Mouse (Mus musculus) brain, embryonic 14.5 days (tissue): ENCODE results near the gene Bcor.

Source experiments
- CTCF ChIP-seq: fragments of 200-500 bp; IDR thresholded peaks from 2 replicates; pipeline ENCODE4 v1.5.1; 2012; ENCODE audit warnings: inconsistent platforms, mild to moderate bottlenecking, moderate library complexity, borderline replicate concordance; ENCODE audit not compliant: insufficient read depth, insufficient read length; ENCODE audit errors: extremely low read depth
- POLR2A ChIP-seq: fragments of 200-500 bp; IDR thresholded peaks from 2 replicates; pipeline ENCODE4 v1.6.1; 2012; ENCODE audit warnings: mild to moderate bottlenecking, inconsistent platforms, borderline replicate concordance; ENCODE audit not compliant: poor library complexity, insufficient read depth, insufficient read length, severe bottlenecking; ENCODE audit errors: extremely low read depth

- TF ChIP-seq CTCF (no peak), POLR2A (no peak)
Measured at GRCm38 (mm10) chrX:12090151-12090870, 69.8 kb downstream of the Bcor start.
